In genomic region chr2:70018236-70018635, GRCm38 (mm10) we compare ENCODE assay signal across 11 mouse cellular contexts. TPM values are rescaled to one million over a fixed set of nuclear protein-coding genes. Genes with fewer than 3 reads are reported as not detected.
DNase-seq lines count a peak whose midpoint lies in the region; ATAC-seq and TF ChIP-seq lines count a peak whose summit lies in the region.
"Had no signal": no experiment of that assay in that cellular context is flagged by ENCODE, and none has a peak within 500 bp of the region (broad histone marks: within the 10 kb centered on the region; RNA-seq: fewer than 3 reads in every experiment).

No protein-coding gene starts in this region.

- no peak overlapping the region for H3K9ac ChIP-seq in embryonic facial prominence, embryonic 14.5 days (ENCODE audit: low read depth, low read length)
- no peak overlapping the region for H3K9ac ChIP-seq in lung, embryonic 14.5 days
- no peak overlapping the region for H3K9ac ChIP-seq in lung, postnatal 0 days (replicated peaks; ENCODE audit: low read depth)
- H3K9ac ChIP-seq in forebrain, embryonic 16.5 days (replicated peaks; ENCODE audit: low read depth, low read length), result no peak overlapping the region
- H3K9ac ChIP-seq: hindbrain, embryonic 13.5 days; lung, embryonic 15.5 days; stomach, embryonic 15.5 days had no signal

- intact Hi-C loops in heart, postnatal 14 days (cut with DNase I), result no loop called here

- H3K4me2 ChIP-seq in embryonic facial prominence, embryonic 14.5 days (ENCODE audit: low read depth, low read length), result no peak overlapping the region
- no peak overlapping the region for H3K4me2 ChIP-seq in lung, embryonic 14.5 days
- H3K4me2 ChIP-seq in lung, postnatal 0 days (replicated peaks; ENCODE audit: low read depth, low read length), result no peak overlapping the region
- H3K4me2 ChIP-seq in forebrain, embryonic 16.5 days (ENCODE audit: low read length), result no peak overlapping the region
- H3K4me2 ChIP-seq: hindbrain, embryonic 13.5 days; lung, embryonic 15.5 days; stomach, embryonic 15.5 days had no signal

- H3K4me1 ChIP-seq in embryonic facial prominence, embryonic 14.5 days (ENCODE audit: control insufficient read depth, insufficient read depth, low read length), result no peaks in the 10 kb centered on the region
- no peaks in the 10 kb centered on the region for H3K4me1 ChIP-seq in embryonic facial prominence, embryonic 10.5 days
- H3K4me1 ChIP-seq in lung, embryonic 14.5 days (ENCODE audit: insufficient read depth), result 0 out of 2 replicates have a peak, but pooled peaks cover 10% of the 10 kb centered on the region
- peaks cover 5% of the 10 kb centered on the region; the same call in 1 of the 2 replicates for H3K4me1 ChIP-seq in lung, postnatal 0 days (ENCODE audit: insufficient read depth, low read depth, low read length)
- H3K4me1 ChIP-seq in forebrain, embryonic 16.5 days (replicated peaks; ENCODE audit: control insufficient read depth, insufficient read depth, low read length), result 0 out of 2 replicates have a peak, but pooled peaks cover 3% of the 10 kb centered on the region
- H3K4me1 ChIP-seq: hindbrain, embryonic 13.5 days; lung, embryonic 15.5 days; stomach, embryonic 15.5 days had no signal

- ATAC-seq in embryonic facial prominence, embryonic 14.5 days (ENCODE audit: low read depth), result no peak
- no peak for ATAC-seq in lung, embryonic 14.5 days (ENCODE audit: insufficient read depth)
- no peak for ATAC-seq in lung, postnatal 0 days
- no peak for ATAC-seq in forebrain, embryonic 16.5 days

- H3K27ac ChIP-seq in embryonic facial prominence, embryonic 14.5 days (replicated peaks; ENCODE audit: low read depth, low read length), result no peak overlapping the region
- H3K27ac ChIP-seq in embryonic facial prominence, embryonic 10.5 days (replicated peaks), result no peak overlapping the region
- H3K27ac ChIP-seq in lung, embryonic 14.5 days (ENCODE audit: low read depth), result no peak overlapping the region
- H3K27ac ChIP-seq in lung, postnatal 0 days (ENCODE audit: low read length), result no peak overlapping the region
- no peak overlapping the region for H3K27ac ChIP-seq in forebrain, embryonic 16.5 days (ENCODE audit: low read length)
- H3K27ac ChIP-seq: hindbrain, embryonic 13.5 days; lung, embryonic 15.5 days; stomach, embryonic 15.5 days had no signal

- DNase-seq in embryonic facial prominence, embryonic 14.5 days (ENCODE audit: low spot score), result peak; percentile 68
- DNase-seq in embryonic facial prominence, embryonic 10.5 days (ENCODE audit: low spot score), result no peak
- peak; percentile 56 for DNase-seq in lung, embryonic 14.5 days
- DNase-seq in lung, postnatal 0 days (ENCODE audit: low spot score), result no peak
- peak; percentile 73 for DNase-seq in adrenal gland, postnatal 10 days
- DNase-seq in heart, postnatal 14 days, result peak; percentile 21 to 28
- DNase-seq in retina, postnatal 1 day, result no peak

- H3K9me3 ChIP-seq in embryonic facial prominence, embryonic 14.5 days (ENCODE audit: control insufficient read depth, low read length), result no peaks in the 10 kb centered on the region
- no peaks in the 10 kb centered on the region for H3K9me3 ChIP-seq in embryonic facial prominence, embryonic 10.5 days
- no peaks in the 10 kb centered on the region for H3K9me3 ChIP-seq in lung, embryonic 14.5 days (ENCODE audit: low read depth, low read length)
- H3K9me3 ChIP-seq in lung, postnatal 0 days (ENCODE audit: low read length), result no peaks in the 10 kb centered on the region
- H3K9me3 ChIP-seq in forebrain, embryonic 16.5 days (ENCODE audit: control insufficient read depth, low read length), result no peaks in the 10 kb centered on the region
- H3K9me3 ChIP-seq: hindbrain, embryonic 13.5 days; lung, embryonic 15.5 days; stomach, embryonic 15.5 days had no signal

- no peak overlapping the region for H3K4me3 ChIP-seq in embryonic facial prominence, embryonic 14.5 days (ENCODE audit: low read depth, low read length)
- no peak overlapping the region for H3K4me3 ChIP-seq in embryonic facial prominence, embryonic 10.5 days
- H3K4me3 ChIP-seq in lung, embryonic 14.5 days (ENCODE audit: low read depth, low read length), result no peak overlapping the region
- no peak overlapping the region for H3K4me3 ChIP-seq in lung, postnatal 0 days (ENCODE audit: low read depth, low read length)
- H3K4me3 ChIP-seq in forebrain, embryonic 16.5 days (replicated peaks; ENCODE audit: low read length), result no peak overlapping the region
- H3K4me3 ChIP-seq: hindbrain, embryonic 13.5 days; lung, embryonic 15.5 days; stomach, embryonic 15.5 days had no signal

- H3K36me3 ChIP-seq in embryonic facial prominence, embryonic 14.5 days (ENCODE audit: control insufficient read depth, insufficient read depth, low read length), result peaks cover 71% of the 10 kb centered on the region
- H3K36me3 ChIP-seq in embryonic facial prominence, embryonic 10.5 days (replicated peaks), result peaks cover 79% of the 10 kb centered on the region
- peaks cover 73% of the 10 kb centered on the region for H3K36me3 ChIP-seq in lung, embryonic 14.5 days (ENCODE audit: insufficient read depth)
- peaks cover 22% of the 10 kb centered on the region; the same call in 1 of the 2 replicates for H3K36me3 ChIP-seq in lung, postnatal 0 days (ENCODE audit: insufficient read depth, low read length)
- H3K36me3 ChIP-seq in forebrain, embryonic 16.5 days (ENCODE audit: control insufficient read depth, insufficient read depth), result peaks cover 5% of the 10 kb centered on the region; the same call in 1 of the 2 replicates

- WGBS in embryonic facial prominence, embryonic 14.5 days, result 66% methylated on average over 6 of the region's 6 CpGs
- WGBS in embryonic facial prominence, embryonic 10.5 days, result 95% methylated on average over 6 of the region's 6 CpGs
- 37% methylated on average over 6 of the region's 6 CpGs for WGBS in lung, embryonic 14.5 days
- 16% methylated on average over 6 of the region's 6 CpGs for WGBS in lung, postnatal 0 days
- WGBS in forebrain, embryonic 16.5 days, result 62% methylated on average over 6 of the region's 6 CpGs

- TF ChIP-seq CTCF in lung, embryonic 14.5 days (IDR thresholded peaks at IDR 0.05; ENCODE audit: low read depth), result no peak
- no peak for TF ChIP-seq CTCF in lung, postnatal 0 days (IDR thresholded peaks at IDR 0.05)

- no peaks in the 10 kb centered on the region for H3K27me3 ChIP-seq in embryonic facial prominence, embryonic 14.5 days (replicated peaks; ENCODE audit: control insufficient read depth, insufficient read depth, low read length)
- no peaks in the 10 kb centered on the region for H3K27me3 ChIP-seq in embryonic facial prominence, embryonic 10.5 days (replicated peaks; ENCODE audit: low read depth, poor library complexity, severe bottlenecking)
- H3K27me3 ChIP-seq in lung, embryonic 14.5 days (ENCODE audit: insufficient read depth, low read length), result no peaks in the 10 kb centered on the region
- H3K27me3 ChIP-seq in lung, postnatal 0 days (replicated peaks; ENCODE audit: insufficient read depth, low read length), result no peaks in the 10 kb centered on the region
- no peaks in the 10 kb centered on the region for H3K27me3 ChIP-seq in forebrain, embryonic 16.5 days (replicated peaks; ENCODE audit: control insufficient read depth, insufficient read depth, low read length)
- H3K27me3 ChIP-seq: hindbrain, embryonic 13.5 days; lung, embryonic 15.5 days; stomach, embryonic 15.5 days had no signal

- TF ChIP-seq EP300 in lung, postnatal 0 days (IDR thresholded peaks at IDR 0.05), result no peak

RNA-seq across cellular contexts. Expression of gene Myo3b, which starts 20.7 kb away (rescaled TPM):
- polyA plus RNA-seq in embryonic facial prominence, embryonic 14.5 days (2014; fragmentation: Nextera tagmentation; extraction: Ambion mirVana), result 0.04 TPM in 1 of 2 replicates, not detected in the other
- 0.04 and 0.08 TPM in 2 replicates for polyA plus RNA-seq in embryonic facial prominence, embryonic 10.5 days (2016; fragmentation: Nextera tagmentation; extraction: Ambion mirVana)
- polyA plus RNA-seq in lung, embryonic 14.5 days (2014; fragmentation: Nextera tagmentation; extraction: Ambion mirVana), result 0.24 and 0.46 TPM in 2 replicates
- 0.25 and 0.36 TPM in 2 replicates for polyA plus RNA-seq in lung, postnatal 0 days (2015; fragmentation: Nextera tagmentation; extraction: Ambion mirVana)
- total RNA-seq in adrenal gland, postnatal 10 days (2021), result not detected
- total RNA-seq in heart, postnatal 14 days (2021), result under 1 TPM in 1 of 2 experiments, not detected in 1; 0.05 TPM
- polyA plus RNA-seq in forebrain, embryonic 16.5 days (2015; fragmentation: Nextera tagmentation; extraction: Ambion mirVana), result 0.20 and 0.34 TPM in 2 replicates

Comparison
In these comparisons a context has a peak if more than half of its experiments do, and no peak if none do; other contexts are left out.
1. DNase-seq: peak in embryonic facial prominence, embryonic 14.5 days (single experiment), lung, embryonic 14.5 days (single experiment), adrenal gland, postnatal 10 days (single experiment) and heart, postnatal 14 days (2 of 2); none in embryonic facial prominence, embryonic 10.5 days (single experiment), lung, postnatal 0 days (single experiment) and retina, postnatal 1 day (single experiment).